Mouse (Mus musculus) left cerebral cortex, postnatal 36 days (tissue): ENCODE results near the gene Gpc6. TPM values are rescaled to one million over a fixed set of nuclear protein-coding genes. Genes with fewer than 3 reads are reported as not detected.
A peak's percentile ranks its signal among the peaks of the same experiment; 100 is the strongest.

ENCODE experiments used
- DNase-seq, 2 experiments: peaks; one replicate each; pipeline ENCODE4 v3.0.0; 2021 to 2022; ENCODE audit warnings: low spot score in 2 of 2, mixed read lengths in 1 of 2
- intact Hi-C: fragments of 180-260 bp; cut with DNase I; formaldehyde crosslinking; loops from one replicate; pipeline ENCODE4 v1.15.1; 2025
- total RNA-seq, 2 experiments: library from RNA; stranded (reverse); gene quantifications; 2 replicates each; pipeline ENCODE4 v1.2.3; 2021

The Gpc6 gene
- total RNA-seq, 2 experiments from 2014 or later: 15.5 to 16.2 TPM

GRCm38 (mm10) chr14:117879313-117879712, 954.2 kb downstream of the Gpc6 start:
- no peak for DNase-seq
- intact Hi-C loops: no loop called here

GRCm38 (mm10) chr14:117881112-117881511, 956.0 kb downstream of the Gpc6 start:
- intact Hi-C loops: no loop called here

GRCm38 (mm10) chr14:117882222-117882621, 957.1 kb downstream of the Gpc6 start:
- peak in 1 of 2 experiments; percentile 38 for DNase-seq
- intact Hi-C loops: no loop called here

More at GRCm38 (mm10) chr14:117881112-117881511, 956.0 kb downstream of the Gpc6 start:
- no peak for DNase-seq

- intact Hi-C loops: no loop called here
These were observed 964.5 kb downstream of the Gpc6 start for GRCm38 (mm10) chr14:117889653-117890052.

GRCm38 (mm10) chr14:117891426-117891825, 966.3 kb downstream of the Gpc6 start:
- intact Hi-C loops: no loop called here
- no peak for DNase-seq

More at GRCm38 (mm10) chr14:117889653-117890052, 964.5 kb downstream of the Gpc6 start:
- no peak for DNase-seq

- peak in 1 of 2 experiments; percentile 28 for DNase-seq
- intact Hi-C loops: no loop called here
These were observed 966.9 kb downstream of the Gpc6 start for GRCm38 (mm10) chr14:117892026-117892425.

- DNase-seq: peak in 1 of 2 experiments; percentile 26
- intact Hi-C loops: no loop called here
These were observed 969.9 kb downstream of the Gpc6 start for GRCm38 (mm10) chr14:117894869-117895538.

- DNase-seq: peak; percentile 64 to 71
- intact Hi-C loops: no loop called here
These were observed 970.4 kb downstream of the Gpc6 start for GRCm38 (mm10) chr14:117895539-117895912.

GRCm38 (mm10) chr14:117904300-117904699, 979.2 kb downstream of the Gpc6 start:
- intact Hi-C loops: no loop called here
- no peak for DNase-seq

- DNase-seq: no peak
- intact Hi-C loops: no loop called here
These were observed 980.6 kb downstream of the Gpc6 start for GRCm38 (mm10) chr14:117905701-117906100.

GRCm38 (mm10) chr14:117906361-117906760, 981.2 kb downstream of the Gpc6 start:
- no peak for DNase-seq
- intact Hi-C loops: no loop called here

- intact Hi-C loops: no loop called here
- no peak for DNase-seq
These were observed 983.3 kb downstream of the Gpc6 start for GRCm38 (mm10) chr14:117908231-117908920.

- no peak for DNase-seq
- intact Hi-C loops: no loop called here
These were observed 983.9 kb downstream of the Gpc6 start for GRCm38 (mm10) chr14:117909046-117909445.

GRCm38 (mm10) chr14:117910323-117910722, 985.2 kb downstream of the Gpc6 start:
- intact Hi-C loops: no loop called here
- no peak for DNase-seq

- intact Hi-C loops: no loop called here
- no peak for DNase-seq
These were observed 987.6 kb downstream of the Gpc6 start for GRCm38 (mm10) chr14:117912624-117913270.

- no peak for DNase-seq
- intact Hi-C loops: no loop called here
These were observed 991.5 kb downstream of the Gpc6 start for GRCm38 (mm10) chr14:117916577-117916976.

- peak; percentile 39 to 41 for DNase-seq
- intact Hi-C loops: no loop called here
These were observed 993.6 kb downstream of the Gpc6 start for GRCm38 (mm10) chr14:117918724-117919123.

- no peak for DNase-seq
- intact Hi-C loops: no loop called here
These were observed 994.5 kb downstream of the Gpc6 start for GRCm38 (mm10) chr14:117919612-117920011.

- no peak for DNase-seq
- intact Hi-C loops: no loop called here
These were observed 996.4 kb downstream of the Gpc6 start for GRCm38 (mm10) chr14:117921393-117922014.

GRCm38 (mm10) chr14:117923667-117924066, 998.6 kb downstream of the Gpc6 start:
- intact Hi-C loops: no loop called here
- peak in 1 of 2 experiments; percentile 43 for DNase-seq
